ENCODE assay signal across 7 mouse cellular contexts in the genomic region with DNA sequence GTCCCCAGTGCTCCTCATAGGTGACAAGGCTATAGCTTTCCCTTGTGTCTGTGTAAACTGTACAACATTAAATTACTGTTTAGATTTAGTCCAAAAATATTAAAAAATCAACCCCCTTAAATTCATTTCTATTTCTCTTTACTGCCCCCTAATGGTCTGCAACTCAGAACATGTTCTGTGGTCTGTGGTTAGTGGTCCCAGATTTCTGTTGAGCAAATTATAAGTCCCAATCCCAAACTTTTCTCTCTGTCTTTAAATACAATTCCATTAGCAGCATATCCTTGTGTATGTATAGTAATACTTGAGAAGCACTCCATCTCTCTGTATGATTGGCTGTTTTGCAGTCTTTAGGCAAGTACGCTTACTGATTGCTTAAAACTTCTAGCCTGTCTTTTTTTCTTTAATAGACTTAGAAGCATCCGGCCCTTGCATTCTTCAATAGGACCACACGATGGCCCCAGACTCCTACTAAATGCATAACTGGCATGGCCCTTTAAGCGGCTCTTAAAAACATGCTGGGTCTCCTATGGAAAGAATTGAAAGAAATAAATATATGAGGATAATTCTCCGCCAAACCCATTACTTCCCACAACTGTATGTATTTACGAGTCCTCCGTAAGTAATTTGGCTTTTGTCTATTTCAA.
DNase-seq lines count a peak whose midpoint lies in the region.

No protein-coding gene starts in this region.

- DNase-seq in ovary, postnatal 14 days (ENCODE audit: low spot score): peak; percentile 24
- DNase-seq in ovary, adult 18-20 months (ENCODE audit: low spot score): no peak
- DNase-seq in R1 (ENCODE audit: low read depth, low spot score): peak; percentile 82
- DNase-seq in fibroblast of lung, adult 2 months (ENCODE audit: low read depth): peak; percentile 55
- peak; percentile 54 for DNase-seq in kidney, adult 9 months
- DNase-seq in lung, postnatal 10 days: peak; percentile 63
- peak; percentile 42 for DNase-seq in right cerebral cortex, postnatal 25 days
